Mouse (Mus musculus) limb, embryonic 14.5 days (tissue): ENCODE measurements at regions not wholly inside any gene's neighbourhood (a gene's known extent, or its start where the extent isn't known, plus 50 kb on each side); places are given as distances from the start of the nearest gene placed in this dataset.

Source experiments
- ATAC-seq: fragments of 200-750 bp; cut with Nextera tagmentation; 2 replicates; pipeline ENCODE4 v1.8.0; 2017; ENCODE audit warnings: low read depth, moderate number of reproducible peaks, moderate TSS enrichment; ENCODE audit not compliant: low FRiP score
- DNase-seq: peaks from one replicate; pipeline ENCODE4 v3.0.0-alpha.2; 2015; ENCODE audit warnings: low spot score
- H3K27ac ChIP-seq: fragments of 300-500 bp; sonication (generic); replicated peaks from 2 replicates; pipeline ENCODE4 v1.5.1; 2014; ENCODE audit warnings: low read depth, mild to moderate bottlenecking, low read length, moderate library complexity, mixed read lengths
- H3K27me3 ChIP-seq: fragments of 300-500 bp; sonication (generic); 2 replicates; pipeline ENCODE4 v1.6.1; 2014; ENCODE audit warnings: low read length, mixed read lengths; ENCODE audit not compliant: control insufficient read depth, insufficient read depth
- H3K36me3 ChIP-seq: fragments of 300-500 bp; sonication (generic); 2 replicates; pipeline ENCODE4 v1.6.1; 2014; ENCODE audit warnings: mild to moderate bottlenecking, low read length, moderate library complexity, mixed read lengths; ENCODE audit not compliant: control insufficient read depth, insufficient read depth
- H3K4me1 ChIP-seq: fragments of 300-500 bp; sonication (generic); 2 replicates; pipeline ENCODE4 v1.6.1; 2014; ENCODE audit warnings: antibody characterized with exemption, low read length, mixed read lengths; ENCODE audit not compliant: control insufficient read depth, insufficient read depth
- H3K4me2 ChIP-seq: fragments of 300-500 bp; sonication (generic); replicated peaks from 2 replicates; pipeline ENCODE4 v1.6.1; 2014; ENCODE audit warnings: low read depth, mild to moderate bottlenecking, low read length, moderate library complexity; ENCODE audit not compliant: severe bottlenecking
- H3K4me3 ChIP-seq: fragments of 300-500 bp; sonication (generic); replicated peaks from 2 replicates; pipeline ENCODE4 v1.5.1; 2014; ENCODE audit warnings: low read length
- H3K9ac ChIP-seq: fragments of 300-500 bp; sonication (generic); 2 replicates; pipeline ENCODE4 v1.6.1; 2014; ENCODE audit warnings: mild to moderate bottlenecking, low read depth, low read length, moderate library complexity; ENCODE audit not compliant: severe bottlenecking
- H3K9me3 ChIP-seq: fragments of 300-500 bp; sonication (generic); 2 replicates; pipeline ENCODE4 v1.6.1; 2016; ENCODE audit warnings: low read length; ENCODE audit not compliant: control insufficient read depth
- POLR2A ChIP-seq: fragments of 200-500 bp; IDR thresholded peaks from 2 replicates; pipeline ENCODE4 v1.8.0; 2012; ENCODE audit warnings: inconsistent platforms, mild to moderate bottlenecking, moderate library complexity, borderline replicate concordance; ENCODE audit not compliant: insufficient read depth, insufficient read length; ENCODE audit errors: extremely low read depth
- WGBS: fragments of 180-500 bp; shearing (Covaris S2); extraction: QIAGEN DNeasy Blood & Tissue Kit; methylation state at CpG from one replicate; pipeline ENCODE4 v1.1.7; 2014; 5-methylcytosine and 5-hydroxymethylcytosine counted together

DNA sequence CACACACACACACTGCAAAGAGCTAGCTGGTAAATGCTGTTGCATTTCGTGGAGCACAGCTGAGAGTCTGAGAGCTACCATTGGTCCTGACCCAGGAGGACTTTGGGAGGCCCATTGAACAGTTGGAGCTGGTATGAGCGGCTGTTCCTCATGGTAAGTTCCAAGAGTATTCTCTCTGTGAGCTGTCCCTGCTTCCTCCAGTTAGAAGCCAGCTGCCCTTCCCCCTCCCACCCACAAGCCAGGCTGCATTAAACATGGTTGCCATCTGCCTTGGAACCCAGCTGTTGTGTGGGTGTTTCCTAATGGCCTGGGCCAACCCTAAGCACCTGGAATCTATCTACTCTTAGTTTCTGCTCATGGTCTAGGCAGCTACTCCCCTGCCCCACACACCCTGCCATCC is 174.4 kb downstream of the Cct6b start:
- TF ChIP-seq POLR2A, result no peak
- no peak overlapping the region for H3K4me3 ChIP-seq
- no peaks in the 10 kb centered on the region for H3K9me3 ChIP-seq
- 71% methylated on average over 2 of the region's 2 CpGs for WGBS
- H3K4me1 ChIP-seq, result no peaks in the 10 kb centered on the region
- H3K27me3 ChIP-seq, result no peaks in the 10 kb centered on the region
- no peak overlapping the region for H3K4me2 ChIP-seq
- H3K9ac ChIP-seq, result no peak overlapping the region
- no peaks in the 10 kb centered on the region for H3K36me3 ChIP-seq
- DNase-seq, result no peak
- H3K27ac ChIP-seq, result no peak overlapping the region
- ATAC-seq, result no peak

- Histone ChIP-seq H3K4me1 (no peaks in the 10 kb centered on the region), H3K9me3 (no peaks in the 10 kb centered on the region), H3K4me3 (no peak overlapping the region), H3K9ac (no peak overlapping the region), H3K4me2 (no peak overlapping the region), H3K27ac (no peak overlapping the region), H3K36me3 (no peaks in the 10 kb centered on the region), H3K27me3 (no peaks in the 10 kb centered on the region)
- TF ChIP-seq POLR2A, result no peak
- DNase-seq, result no peak
- 89% methylated on average over 5 of the region's 5 CpGs for WGBS
- ATAC-seq, result no peak
Observed at GRCm38 (mm10) chr11:82588744-82589143, 175.4 kb downstream of the Cct6b start.

DNA sequence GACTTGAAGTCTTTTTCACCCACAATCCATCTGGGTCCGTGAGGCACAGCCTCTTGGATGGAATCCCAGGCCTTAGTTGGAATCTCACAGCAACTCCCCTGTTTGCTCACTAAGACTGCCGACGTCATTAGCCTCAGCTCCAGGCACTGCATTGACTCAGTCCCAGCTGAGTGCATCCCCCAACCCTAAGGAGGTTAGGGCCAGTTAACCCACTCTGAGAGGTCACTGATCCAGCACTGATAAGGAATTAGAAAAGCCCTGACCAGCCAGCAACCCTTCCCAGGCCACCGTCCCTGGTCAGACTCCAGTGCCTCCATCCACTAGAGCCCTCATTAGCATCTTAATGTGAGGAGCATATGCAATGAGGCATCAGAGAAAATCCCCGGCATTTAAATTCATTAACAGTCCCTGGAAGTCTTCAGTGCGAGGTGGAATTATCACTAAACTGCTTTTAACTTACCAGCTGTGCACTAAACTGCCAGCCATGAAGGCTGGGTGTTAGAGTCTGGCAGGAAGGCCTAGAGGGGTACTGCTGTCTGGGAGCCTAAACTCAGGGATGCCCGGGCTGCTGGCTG is 184.2 kb downstream of the Cct6b start:
- ATAC-seq (no peak), DNase-seq (peak; percentile 18)
- Histone ChIP-seq H3K36me3 (no peaks in the 10 kb centered on the region), H3K4me3 (no peak overlapping the region), H3K27ac (no peak overlapping the region), H3K9ac (no peak overlapping the region), H3K9me3 (no peaks in the 10 kb centered on the region), H3K4me1 (no peaks in the 10 kb centered on the region), H3K4me2 (no peak overlapping the region), H3K27me3 (no peaks in the 10 kb centered on the region)
- TF ChIP-seq POLR2A, result no peak
- 11% methylated on average over 7 of the region's 7 CpGs for WGBS

DNA sequence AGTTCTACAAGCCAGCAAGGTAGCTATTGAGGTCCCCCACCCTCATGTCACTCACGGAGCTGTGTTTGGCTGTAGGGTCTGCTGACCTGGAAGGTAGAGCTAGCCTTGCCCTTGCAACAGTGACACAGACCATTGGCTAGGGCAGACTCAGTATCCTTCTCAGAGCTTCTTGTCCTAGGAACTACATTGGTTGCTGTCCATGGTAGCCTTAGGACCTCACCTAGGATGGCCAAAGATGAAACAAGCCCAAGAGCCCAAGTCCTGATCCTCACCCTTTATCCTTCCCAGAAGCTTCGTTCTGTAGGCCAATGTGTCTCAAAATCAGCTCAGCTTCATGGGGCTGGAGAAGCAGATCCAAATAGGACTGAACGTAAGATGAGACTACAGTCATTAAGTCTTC is 187.3 kb downstream of the Tmem132e start:
- Histone ChIP-seq H3K36me3 (no peaks in the 10 kb centered on the region), H3K4me1 (no peaks in the 10 kb centered on the region), H3K27ac (no peak overlapping the region), H3K9me3 (no peaks in the 10 kb centered on the region), H3K9ac (no peak overlapping the region), H3K27me3 (no peaks in the 10 kb centered on the region), H3K4me2 (no peak overlapping the region), H3K4me3 (no peak overlapping the region)
- WGBS, result 61% methylated on average over 3 of the region's 3 CpGs
- no peak for ATAC-seq
- TF ChIP-seq POLR2A, result no peak
- DNase-seq, result no peak

- WGBS, result 77% methylated on average over 4 of the region's 4 CpGs
Observed at GRCm38 (mm10) chr11:82573126-82573525, 184.4 kb downstream of the Tmem132e start.

DNA sequence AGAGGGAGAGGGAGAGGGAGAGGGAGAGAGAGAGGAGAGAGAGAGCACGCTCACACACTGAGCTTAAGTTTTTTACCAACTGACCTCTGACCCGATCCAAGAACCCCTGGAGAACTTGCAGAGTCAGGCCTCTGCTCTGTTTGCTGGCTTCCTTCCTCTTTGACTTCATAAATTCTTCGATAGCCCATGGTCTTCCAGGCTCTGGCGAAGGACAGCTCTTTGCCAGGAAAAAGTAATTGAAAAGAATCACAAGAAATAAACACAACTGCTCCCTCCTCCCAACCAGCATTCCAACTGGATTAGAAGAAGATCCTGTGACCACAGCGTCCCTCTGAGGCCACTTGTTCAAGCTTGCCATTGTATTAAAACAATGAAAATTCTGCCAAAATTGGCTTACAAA is 182.8 kb downstream of the Tmem132e start:
- WGBS, result 9% methylated on average over 5 of the region's 5 CpGs
- Histone ChIP-seq H3K4me1 (peaks cover 2% of the 10 kb centered on the region), H3K4me3 (no peak overlapping the region), H3K36me3 (no peaks in the 10 kb centered on the region), H3K9me3 (no peaks in the 10 kb centered on the region), H3K4me2 (no peak overlapping the region), H3K9ac (no peak overlapping the region), H3K27ac (no peak overlapping the region), H3K27me3 (no peaks in the 10 kb centered on the region)
- ATAC-seq, result no peak
- peak; percentile 64 for DNase-seq
- no peak for TF ChIP-seq POLR2A

More at GRCm38 (mm10) chr11:82573126-82573525, 184.4 kb downstream of the Tmem132e start:
- no peak overlapping the region for H3K4me2 ChIP-seq
- no peaks in the 10 kb centered on the region for H3K9me3 ChIP-seq
- H3K27ac ChIP-seq, result no peak overlapping the region
- ATAC-seq (no peak), DNase-seq (no peak)
- no peak overlapping the region for H3K9ac ChIP-seq
- no peaks in the 10 kb centered on the region; the same call in none of the 2 replicates for H3K4me1 ChIP-seq
- no peaks in the 10 kb centered on the region for H3K36me3 ChIP-seq
- TF ChIP-seq POLR2A, result no peak
- no peak overlapping the region for H3K4me3 ChIP-seq
- no peaks in the 10 kb centered on the region for H3K27me3 ChIP-seq
